In the genomic region with DNA sequence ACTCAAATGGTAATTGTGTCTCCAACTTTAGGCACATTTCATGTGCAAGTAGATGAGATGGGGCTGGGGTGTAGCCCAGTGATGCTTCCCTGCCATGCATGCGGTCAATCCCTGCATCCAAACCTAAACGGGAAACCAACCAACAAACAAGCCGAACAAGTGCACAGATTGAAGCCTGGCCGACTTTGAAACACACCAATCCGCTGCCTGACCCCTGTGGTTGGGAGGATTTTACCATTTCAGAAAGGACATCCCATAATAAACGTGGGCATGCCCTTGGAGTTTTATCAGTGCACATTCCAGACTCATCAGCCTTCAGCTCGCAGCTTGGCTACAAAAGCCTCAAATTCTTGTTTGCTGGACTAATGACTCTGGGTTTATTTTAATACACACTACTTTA, we compare ENCODE assay signal across 18 mouse cellular contexts. TPM values are rescaled to one million over a fixed set of nuclear protein-coding genes. Genes with fewer than 3 reads are reported as not detected.
DNase-seq lines count a peak whose midpoint lies in the region; ATAC-seq and TF ChIP-seq lines count a peak whose summit lies in the region.
"Had no signal": no experiment of that assay in that cellular context is flagged by ENCODE, and none has a peak within 500 bp of the region (broad histone marks: within the 10 kb centered on the region; RNA-seq: fewer than 3 reads in every experiment).

No protein-coding gene starts in this region.

- ATAC-seq in heart, embryonic 12.5 days (ENCODE audit: insufficient number of reproducible peaks, low FRiP score) = no peak
- ATAC-seq in hindbrain, embryonic 13.5 days (ENCODE audit: low FRiP score) = no peak
- no peak for ATAC-seq in hindbrain, embryonic 14.5 days (ENCODE audit: low FRiP score)
- ATAC-seq: liver, postnatal 0 days had no signal

- H3K9me3 ChIP-seq in heart, embryonic 12.5 days (replicated peaks) = no peaks in the 10 kb centered on the region
- H3K9me3 ChIP-seq in hindbrain, embryonic 13.5 days = no peaks in the 10 kb centered on the region
- no peaks in the 10 kb centered on the region for H3K9me3 ChIP-seq in hindbrain, embryonic 14.5 days (ENCODE audit: control insufficient read depth, low read length)
- H3K9me3 ChIP-seq: embryonic facial prominence, embryonic 12.5 days; hindbrain, embryonic 10.5 days; limb, embryonic 10.5 days had no signal

- no peak overlapping the region for H3K4me3 ChIP-seq in heart, embryonic 12.5 days
- H3K4me3 ChIP-seq in hindbrain, embryonic 13.5 days = no peak overlapping the region
- no peak overlapping the region for H3K4me3 ChIP-seq in hindbrain, embryonic 14.5 days (replicated peaks; ENCODE audit: low read length)
- H3K4me3 ChIP-seq in olfactory bulb, adult 2 months (ENCODE audit: insufficient read depth, low read depth, low read length) = no peak overlapping the region
- H3K4me3 ChIP-seq: embryonic facial prominence, embryonic 12.5 days; erythroblast, embryonic 14.5 days; gastrocnemius, adult 2 months; hindbrain, embryonic 10.5 days; left cerebral cortex, adult 2 months; limb, embryonic 10.5 days had no signal

- no peak overlapping the region for H3K27ac ChIP-seq in heart, embryonic 12.5 days (ENCODE audit: poor library complexity, severe bottlenecking)
- peak overlapping the region; percentile 14; the same call in 1 of the 2 replicates for H3K27ac ChIP-seq in hindbrain, embryonic 13.5 days
- no peak overlapping the region for H3K27ac ChIP-seq in hindbrain, embryonic 14.5 days
- H3K27ac ChIP-seq in olfactory bulb, adult 2 months (ENCODE audit: insufficient read depth, low read depth, low read length) = peak overlapping the region; percentile 41; the same call in 1 of the 2 replicates
- H3K27ac ChIP-seq: embryonic facial prominence, embryonic 12.5 days; gastrocnemius, adult 2 months; hindbrain, embryonic 10.5 days; left cerebral cortex, adult 2 months; limb, embryonic 10.5 days had no signal

- H3K4me2 ChIP-seq in heart, embryonic 12.5 days = no peak overlapping the region
- no peak overlapping the region for H3K4me2 ChIP-seq in hindbrain, embryonic 13.5 days
- H3K4me2 ChIP-seq in hindbrain, embryonic 14.5 days (replicated peaks) = no peak overlapping the region
- H3K4me2 ChIP-seq: embryonic facial prominence, embryonic 12.5 days had no signal

- H3K4me1 ChIP-seq in heart, embryonic 12.5 days (replicated peaks) = peaks cover 14% of the 10 kb centered on the region
- peaks cover 23% of the 10 kb centered on the region for H3K4me1 ChIP-seq in hindbrain, embryonic 13.5 days (replicated peaks)
- peaks cover 19% of the 10 kb centered on the region; the same call in 1 of the 2 replicates for H3K4me1 ChIP-seq in hindbrain, embryonic 14.5 days (replicated peaks; ENCODE audit: control insufficient read depth, insufficient read depth, low read length)
- H3K4me1 ChIP-seq in olfactory bulb, adult 2 months (ENCODE audit: control insufficient read depth, insufficient read depth, low read length) = peaks cover 16% of the 10 kb centered on the region

- no peak for TF ChIP-seq POLR2A in olfactory bulb, adult 2 months (IDR thresholded peaks at IDR 0.05; ENCODE audit: insufficient read depth, low read depth, low read length)

- TF ChIP-seq CTCF in olfactory bulb, adult 2 months (IDR thresholded peaks at IDR 0.05; ENCODE audit: insufficient read depth, low read depth, low read length) = no peak

- peak; percentile 84 for DNase-seq in heart, adult 11 months
- no peak for DNase-seq in hindbrain, embryonic 14.5 days (ENCODE audit: low spot score)
- DNase-seq in ovary, postnatal 36 days (ENCODE audit: low spot score) = peak; percentile 34
- no peak for DNase-seq in ovary, postnatal 10 days (ENCODE audit: low spot score)
- DNase-seq in layer of hippocampus, adult 9-10 months (ENCODE audit: low spot score) = no peak
- DNase-seq: gastrocnemius, adult 2 months; layer of hippocampus, adult 9-11 months; liver, postnatal 0 days; spleen, adult 18-20 months; thymus, adult 2 months had no signal

- H3K36me3 ChIP-seq in heart, embryonic 12.5 days = no peaks in the 10 kb centered on the region
- no peaks in the 10 kb centered on the region for H3K36me3 ChIP-seq in hindbrain, embryonic 13.5 days
- no peaks in the 10 kb centered on the region for H3K36me3 ChIP-seq in hindbrain, embryonic 14.5 days (replicated peaks; ENCODE audit: control insufficient read depth, insufficient read depth)
- H3K36me3 ChIP-seq: embryonic facial prominence, embryonic 12.5 days; hindbrain, embryonic 10.5 days; limb, embryonic 10.5 days had no signal

- no peaks in the 10 kb centered on the region for H3K27me3 ChIP-seq in heart, embryonic 12.5 days (replicated peaks)
- H3K27me3 ChIP-seq in hindbrain, embryonic 13.5 days = no peaks in the 10 kb centered on the region
- no peaks in the 10 kb centered on the region for H3K27me3 ChIP-seq in hindbrain, embryonic 14.5 days (ENCODE audit: control insufficient read depth, insufficient read depth, low read length)
- H3K27me3 ChIP-seq: embryonic facial prominence, embryonic 12.5 days had no signal

- H3K9ac ChIP-seq in heart, embryonic 12.5 days = no peak overlapping the region
- no peak overlapping the region for H3K9ac ChIP-seq in hindbrain, embryonic 13.5 days
- H3K9ac ChIP-seq in hindbrain, embryonic 14.5 days = no peak overlapping the region
- H3K9ac ChIP-seq: embryonic facial prominence, embryonic 12.5 days; liver, postnatal 0 days had no signal

- 51% methylated on average over 7 of the region's 7 CpGs for WGBS in heart, embryonic 12.5 days
- 58% methylated on average over 7 of the region's 7 CpGs for whole genome bisulfite sequencing in hindbrain, embryonic 13.5 days
- 61% methylated on average over 7 of the region's 7 CpGs for WGBS in hindbrain, embryonic 14.5 days
- WGBS in olfactory bulb, adult 2 months = 37% methylated on average over 7 of the region's 7 CpGs

RNA-seq across cellular contexts. Expression of a gene that starts 57.3 kb away (rescaled TPM):
- polyA plus RNA-seq in heart, embryonic 12.5 days (2016; fragmentation: Nextera tagmentation; extraction: Ambion mirVana) = 1.3 and 1.6 TPM in 2 replicates
- polyA plus RNA-seq in hindbrain, embryonic 13.5 days (2015; fragmentation: Nextera tagmentation; extraction: Ambion mirVana) = 0.12 and 0.14 TPM in 2 replicates
- 0.11 and 0.17 TPM in 2 replicates for polyA plus RNA-seq in hindbrain, embryonic 14.5 days (2014; fragmentation: Nextera tagmentation; extraction: Ambion mirVana)
- not detected in 2 replicates for polyA plus RNA-seq in olfactory bulb, adult 2 months (2012; ENCODE audit: insufficient read depth, insufficient read length, low replicate concordance, missing spikeins)

Comparison
In these comparisons a context has a peak if more than half of its experiments do, and no peak if none do; other contexts are left out.
1. DNase-seq: peak in heart, adult 11 months (single experiment) and ovary, postnatal 36 days (single experiment); none in hindbrain, embryonic 14.5 days (single experiment), ovary, postnatal 10 days (single experiment) and layer of hippocampus, adult 9-10 months (single experiment).
2. H3K27ac ChIP-seq: peak in hindbrain, embryonic 13.5 days (single experiment) and olfactory bulb, adult 2 months (single experiment); none in heart, embryonic 12.5 days (single experiment) and hindbrain, embryonic 14.5 days (single experiment).